Mouse (Mus musculus) lung, postnatal 10 days (tissue): ENCODE measurements around the gene Mrpl36.

Experiments
- DNase-seq: peaks from one replicate; pipeline ENCODE4 v3.0.0; 2021

The Mrpl36 gene

GRCm38 (mm10) chr13:73347922-73348650 lies 19.8 kb downstream of the Mrpl36 start:
- no peak for DNase-seq

DNA sequence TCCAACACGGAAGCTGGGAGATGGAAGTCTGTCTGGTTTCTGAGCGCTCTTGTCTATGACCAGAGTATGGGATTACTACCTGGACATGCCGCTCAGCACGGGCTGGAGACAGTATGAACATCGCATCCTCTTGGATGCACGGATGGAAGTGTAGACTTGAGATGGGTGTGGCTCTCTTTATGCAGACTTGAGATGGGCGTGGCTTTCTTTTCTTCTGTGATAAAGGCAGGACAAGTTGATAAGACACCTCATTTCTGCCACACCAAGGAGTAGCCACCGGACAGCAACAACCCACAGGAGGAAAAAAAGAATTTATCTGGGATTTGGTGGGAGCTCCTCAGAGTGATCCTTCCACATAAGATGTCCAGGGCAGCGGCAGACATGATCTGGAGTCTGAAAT lies 22.4 kb downstream of the Mrpl36 start:
- DNase-seq, result no peak

- no peak for DNase-seq
Measured at GRCm38 (mm10) chr13:73351910-73352309, 23.6 kb downstream of the Mrpl36 start.

DNA sequence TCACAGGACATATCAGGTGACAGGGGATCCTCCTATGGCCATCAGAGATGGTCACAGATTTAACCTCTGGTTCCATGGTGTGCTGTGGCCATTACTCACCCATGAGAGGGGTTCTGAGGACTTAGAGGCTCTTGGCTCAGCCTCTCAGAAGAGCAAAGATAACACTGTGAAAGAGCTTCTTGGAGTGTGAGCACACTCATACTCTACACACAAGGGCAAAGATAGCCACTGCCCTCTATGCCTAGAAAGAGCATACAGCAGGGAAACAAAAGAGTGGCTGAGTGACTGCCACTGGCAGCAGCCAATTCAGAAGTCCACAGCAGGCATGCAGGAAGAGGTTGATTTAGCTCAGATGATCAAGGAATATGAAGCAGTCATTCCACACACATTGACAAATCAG lies 24.2 kb downstream of the Mrpl36 start:
- DNase-seq, result no peak

DNA sequence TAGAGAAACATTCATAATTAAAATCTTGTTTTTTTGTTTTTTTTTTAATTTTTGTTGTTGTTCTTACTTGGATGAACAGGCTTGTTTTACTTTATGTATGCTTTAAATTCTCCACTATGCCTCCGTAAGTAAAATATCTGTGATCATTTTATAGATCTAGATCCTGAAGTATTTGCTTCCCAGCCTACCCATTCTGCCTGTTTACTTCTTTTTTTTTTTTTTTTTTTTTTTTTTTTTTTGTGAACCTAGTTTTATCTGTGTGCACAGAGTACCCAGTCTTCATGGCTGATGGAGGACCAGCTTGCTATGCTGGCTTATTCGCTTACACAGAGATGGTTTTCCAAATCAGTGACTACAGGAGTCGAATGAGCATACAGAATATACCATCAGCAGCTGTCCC lies 28.8 kb downstream of the Mrpl36 start:
- no peak for DNase-seq

GRCm38 (mm10) chr13:73373367-73373766 lies 45.1 kb downstream of the Mrpl36 start:
- no peak for DNase-seq

DNA sequence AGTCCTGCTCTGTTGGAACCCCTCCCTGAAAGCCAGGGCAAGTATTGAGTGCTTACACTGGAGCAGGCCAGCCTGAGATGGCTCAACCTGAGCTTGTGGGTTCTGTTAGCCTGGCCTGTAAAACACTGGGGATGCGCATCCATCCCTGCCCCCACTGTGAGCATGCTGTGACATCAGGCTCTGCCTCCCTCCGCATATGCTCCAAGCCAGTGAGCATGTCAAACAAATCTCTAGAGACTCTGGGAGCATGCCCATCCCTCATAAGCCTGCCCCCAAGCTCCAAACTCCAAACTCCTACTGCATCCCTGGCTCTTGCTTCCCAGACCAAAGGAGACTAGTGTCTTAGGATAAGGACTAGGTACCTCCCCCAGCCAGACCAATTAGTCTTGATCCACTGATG lies 46.3 kb downstream of the Mrpl36 start:
- DNase-seq, result no peak

- DNase-seq, result no peak
Measured at GRCm38 (mm10) chr13:73377637-73378036, 49.3 kb downstream of the Mrpl36 start.
